Mouse (Mus musculus) stomach, postnatal 0 days (tissue): Measurements from ENCODE around the gene Osbpl11.

Experiments used
- CTCF ChIP-seq: IDR thresholded peaks from 2 replicates; pipeline ENCODE4 v1.5.1; 2016; ENCODE audit warnings: antibody characterized with exemption, low read depth, mild to moderate bottlenecking, moderate library complexity
- EP300 ChIP-seq: optimal IDR thresholded peaks from 2 replicates; pipeline ENCODE3; 2016; ENCODE audit warnings: antibody characterized with exemption

GRCm38 (mm10) chr16:33262096-33262495 lies 77.2 kb downstream of the Osbpl11 start:
- TF ChIP-seq CTCF (no peak), EP300 (no peak)
